Mouse (Mus musculus) liver, embryonic 12.5 days (tissue): ENCODE results near the gene Igsf3. TPM values are rescaled to one million over a fixed set of nuclear protein-coding genes. Genes with fewer than 3 reads are reported as not detected.

Source experiments
- ATAC-seq: fragments of 200-750 bp; cut with Nextera tagmentation; 2 replicates; pipeline ENCODE4 v1.8.0; 2017; ENCODE audit warnings: moderate number of reproducible peaks, mild to moderate bottlenecking, moderate library complexity
- H3K27ac ChIP-seq: fragments of 300-500 bp; sonication (generic); 2 replicates; pipeline ENCODE4 v1.5.1; 2016; ENCODE audit warnings: mild to moderate bottlenecking
- H3K27me3 ChIP-seq: fragments of 300-500 bp; sonication (generic); replicated peaks from 2 replicates; pipeline ENCODE4 v1.6.1; 2016; ENCODE audit warnings: mild to moderate bottlenecking, moderate library complexity
- H3K36me3 ChIP-seq: fragments of 300-500 bp; sonication (generic); 2 replicates; pipeline ENCODE4 v1.6.1; 2016; ENCODE audit warnings: mild to moderate bottlenecking, moderate library complexity
- H3K4me1 ChIP-seq: fragments of 300-500 bp; sonication (generic); 2 replicates; pipeline ENCODE4 v1.6.1; 2016
- H3K4me2 ChIP-seq: fragments of 300-500 bp; sonication (generic); 2 replicates; pipeline ENCODE4 v1.6.1; 2016; ENCODE audit warnings: mild to moderate bottlenecking, moderate library complexity
- H3K4me3 ChIP-seq: fragments of 300-500 bp; sonication (generic); 2 replicates; pipeline ENCODE4 v1.5.1; 2016; ENCODE audit warnings: mild to moderate bottlenecking, moderate library complexity
- H3K9ac ChIP-seq: fragments of 300-500 bp; sonication (generic); 2 replicates; pipeline ENCODE4 v1.6.1; 2016; ENCODE audit warnings: mild to moderate bottlenecking, moderate library complexity
- H3K9me3 ChIP-seq: fragments of 300-500 bp; sonication (generic); replicated peaks from 2 replicates; pipeline ENCODE4 v1.6.1; 2016; ENCODE audit warnings: mild to moderate bottlenecking, moderate library complexity
- WGBS: fragments of 180-500 bp; shearing (Covaris S2); methylation state at CpG from one replicate; pipeline ENCODE4 v1.1.7; 2016; ENCODE audit not compliant: insufficient replicate concordance; 5-methylcytosine and 5-hydroxymethylcytosine counted together
- polyA plus RNA-seq: library from polyadenylated mRNA; unstranded; fragments of >200 nt; fragmentation: Nextera tagmentation; extraction: Ambion mirVana; gene quantifications from 2 replicates; pipeline ENCODE4 v1.2.1, GENCODE M21; 2016

Gene Igsf3
- polyA plus RNA-seq: 10.3 and 10.7 TPM in 2 replicates

DNA sequence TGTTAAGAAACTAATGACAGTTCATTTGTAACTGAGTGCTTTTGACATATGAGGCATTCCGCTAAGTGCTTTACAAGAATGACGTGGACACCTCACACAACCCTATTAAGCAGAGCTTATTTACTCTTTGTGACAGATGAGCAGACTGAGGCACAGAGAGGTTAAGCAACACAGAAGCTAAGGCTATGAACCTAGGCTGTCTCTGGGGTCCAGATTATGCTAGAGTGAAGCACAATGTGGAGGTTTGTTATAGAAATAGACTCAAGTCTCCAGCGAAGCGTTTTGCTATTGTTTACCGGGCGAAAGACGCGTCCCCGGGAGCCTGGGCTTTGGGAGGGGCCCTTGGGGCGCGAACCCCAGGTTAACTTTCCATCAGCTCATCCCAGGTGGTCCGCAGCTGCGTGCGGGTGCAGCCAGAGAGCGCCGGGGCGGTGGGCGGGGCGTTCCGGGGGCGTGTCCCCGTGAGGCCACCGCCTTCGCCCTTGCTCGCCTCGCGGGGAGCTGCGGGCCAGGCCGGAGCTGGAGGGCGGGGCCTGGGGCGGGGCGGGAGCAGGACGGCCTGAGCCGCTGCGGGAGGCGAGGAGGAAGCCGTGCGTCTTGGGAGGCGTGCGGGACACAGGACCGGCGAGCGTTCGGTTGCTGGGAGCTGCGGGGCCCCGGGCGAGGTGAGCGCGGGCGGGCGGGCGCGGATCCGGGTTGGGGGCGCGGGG, at the start of gene Igsf3:
Igsf3 (plus strand) TSS at position 546 of the 710 bp plus-strand sequence.
- Histone ChIP-seq H3K9me3 (no peaks in the 10 kb centered on the region), H3K27ac (peak within 1 kb of the TSS; percentile 75), H3K4me3 (peak within 1 kb of the TSS; percentile 79), H3K36me3 (no peaks in the 10 kb centered on the region), H3K9ac (peak within 1 kb of the TSS; percentile 83), H3K4me2 (peak within 1 kb of the TSS; percentile 97), H3K4me1 (peaks cover 94% of the 10 kb centered on the region), H3K27me3 (no peaks in the 10 kb centered on the region; the same call in 1 of the 2 replicates)
- ATAC-seq: peak; percentile 89
- 4% methylated on average over 54 of the region's 56 CpGs for WGBS

DNA sequence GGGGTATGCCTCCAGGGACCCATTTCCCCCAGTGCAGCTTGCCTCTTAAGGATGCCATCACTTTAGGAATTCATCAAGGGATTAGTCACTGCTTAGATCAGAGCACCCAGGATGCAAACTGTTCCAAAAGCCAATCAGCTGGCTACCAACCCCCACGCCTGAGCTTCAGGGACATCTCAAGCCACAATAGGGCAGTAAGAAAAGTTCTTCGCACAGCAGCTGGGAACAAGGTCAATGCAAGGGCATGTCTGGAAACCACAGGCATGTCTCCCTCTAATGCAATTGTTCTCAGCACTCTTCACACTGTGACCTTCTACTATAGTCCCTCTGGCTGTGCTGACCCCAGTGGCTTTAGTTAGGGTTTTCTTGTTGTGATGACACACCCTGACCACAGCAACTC, 49.6 kb upstream of the Igsf3 start:
- H3K4me2 ChIP-seq: no peak overlapping the region
- H3K27me3 ChIP-seq: no peaks in the 10 kb centered on the region; the same call in 1 of the 2 replicates
- no peaks in the 10 kb centered on the region for H3K36me3 ChIP-seq
- no peak overlapping the region for H3K4me3 ChIP-seq
- WGBS: 72% methylated on average over 2 of the region's 2 CpGs
- no peak overlapping the region for H3K9ac ChIP-seq
- H3K27ac ChIP-seq: no peak overlapping the region
- H3K9me3 ChIP-seq: no peaks in the 10 kb centered on the region
- ATAC-seq: no peak
- H3K4me1 ChIP-seq: 0 out of 2 replicates have a peak, but pooled peaks cover 3% of the 10 kb centered on the region

DNA sequence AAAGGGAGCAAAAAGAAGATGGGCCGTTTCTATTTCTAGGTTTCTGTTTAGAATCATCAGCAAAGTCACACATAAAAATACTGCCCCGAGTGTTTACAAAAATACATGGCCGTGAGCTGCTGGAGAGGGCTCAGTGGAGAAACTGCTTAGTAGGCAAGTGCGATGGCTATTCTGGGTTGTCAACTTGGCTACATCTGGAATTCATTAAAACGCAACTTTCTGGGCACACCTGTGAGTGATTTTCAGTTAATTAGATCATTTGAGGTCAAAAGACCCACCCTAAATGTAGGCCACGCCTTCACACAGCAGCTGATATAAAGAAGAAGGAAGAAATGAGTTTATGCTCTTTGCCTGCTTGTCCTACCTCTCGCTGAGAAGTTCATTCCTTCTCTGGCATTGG, 48.3 kb upstream of the Igsf3 start:
- ATAC-seq: no peak
- 75% methylated on average over 7 of the region's 7 CpGs for WGBS
- no peaks in the 10 kb centered on the region; the same call in 1 of the 2 replicates for H3K27me3 ChIP-seq
- H3K9me3 ChIP-seq: no peaks in the 10 kb centered on the region
- no peak overlapping the region for H3K4me2 ChIP-seq
- no peak overlapping the region for H3K27ac ChIP-seq
- no peaks in the 10 kb centered on the region for H3K4me1 ChIP-seq
- no peak overlapping the region for H3K9ac ChIP-seq
- H3K36me3 ChIP-seq: no peaks in the 10 kb centered on the region
- no peak overlapping the region for H3K4me3 ChIP-seq

- 87% methylated on average over 9 of the region's 9 CpGs for WGBS
- H3K9ac ChIP-seq: no peak overlapping the region
- H3K36me3 ChIP-seq: 0 out of 2 replicates have a peak, but pooled peaks cover 3% of the 10 kb centered on the region
- no peak overlapping the region for H3K27ac ChIP-seq
- H3K4me3 ChIP-seq: no peak overlapping the region
- ATAC-seq: no peak
- peaks cover 9% of the 10 kb centered on the region for H3K4me1 ChIP-seq
- no peaks in the 10 kb centered on the region for H3K27me3 ChIP-seq
- peaks cover 8% of the 10 kb centered on the region; the same call in 1 of the 2 replicates for H3K9me3 ChIP-seq
- H3K4me2 ChIP-seq: no peak overlapping the region
These were observed 33.5 kb upstream of the Igsf3 start for GRCm38 (mm10) chr3:101343199-101343924.

DNA sequence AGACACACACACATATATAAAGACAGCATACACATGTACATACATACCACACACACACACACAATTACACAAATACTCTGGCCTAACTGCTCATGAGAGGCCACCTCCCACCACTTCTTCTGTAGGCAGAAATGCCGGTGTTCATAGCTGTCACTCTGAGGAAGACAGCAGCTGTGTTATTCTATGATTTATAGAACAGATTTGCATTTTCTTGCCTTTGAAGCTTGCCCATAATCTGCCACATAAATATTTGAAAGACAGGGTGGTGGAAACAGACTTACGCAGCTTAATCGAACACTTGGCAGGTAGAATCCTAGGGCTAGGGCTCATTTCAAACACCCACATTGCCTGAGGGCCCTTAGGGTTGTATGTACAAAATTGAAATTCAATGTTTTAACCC, 32.6 kb upstream of the Igsf3 start:
- no peak for ATAC-seq
- 89% methylated on average over 3 of the region's 3 CpGs for WGBS
- Histone ChIP-seq H3K36me3 (0 out of 2 replicates have a peak, but pooled peaks cover 3% of the 10 kb centered on the region), H3K27me3 (no peaks in the 10 kb centered on the region), H3K4me2 (no peak overlapping the region), H3K9ac (no peak overlapping the region), H3K9me3 (peaks cover 8% of the 10 kb centered on the region; the same call in 1 of the 2 replicates), H3K27ac (no peak overlapping the region), H3K4me1 (peaks cover 18% of the 10 kb centered on the region), H3K4me3 (no peak overlapping the region)

- H3K4me1 ChIP-seq: peaks cover 28% of the 10 kb centered on the region
- H3K27ac ChIP-seq: no peak overlapping the region
- no peak for ATAC-seq
- no peak overlapping the region for H3K4me2 ChIP-seq
- H3K36me3 ChIP-seq: 0 out of 2 replicates have a peak, but pooled peaks cover 3% of the 10 kb centered on the region
- H3K9ac ChIP-seq: no peak overlapping the region
- H3K4me3 ChIP-seq: no peak overlapping the region
- H3K27me3 ChIP-seq: no peaks in the 10 kb centered on the region
- peaks cover 8% of the 10 kb centered on the region; the same call in 1 of the 2 replicates for H3K9me3 ChIP-seq
- WGBS: 60% methylated on average over 6 of the region's 6 CpGs
These were observed 31.6 kb upstream of the Igsf3 start for GRCm38 (mm10) chr3:101345299-101345698.

DNA sequence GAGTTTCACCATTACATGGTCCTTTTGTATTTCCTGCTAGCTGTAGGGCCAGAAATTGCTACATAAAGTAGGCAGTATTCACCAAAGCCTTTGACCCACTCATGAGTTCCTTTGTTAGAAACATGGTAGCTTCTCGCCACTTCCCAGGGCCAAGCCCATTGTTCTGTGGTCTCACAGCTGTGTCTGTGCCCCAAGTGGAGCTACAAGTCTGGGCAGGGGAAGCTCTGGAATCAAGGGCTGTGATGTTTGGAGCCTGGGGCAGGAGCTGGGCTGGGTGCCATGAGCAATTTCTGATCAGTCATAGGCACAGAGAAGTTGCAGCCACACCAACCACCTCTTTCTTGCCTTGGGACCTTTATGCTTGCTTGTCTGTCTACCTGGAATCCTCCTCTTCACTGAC, 30.1 kb upstream of the Igsf3 start:
- Histone ChIP-seq H3K9ac (no peak overlapping the region), H3K4me2 (no peak overlapping the region), H3K4me1 (peaks cover 43% of the 10 kb centered on the region), H3K4me3 (no peak overlapping the region), H3K36me3 (0 out of 2 replicates have a peak, but pooled peaks cover 3% of the 10 kb centered on the region), H3K9me3 (peaks cover 8% of the 10 kb centered on the region; the same call in 1 of the 2 replicates), H3K27me3 (no peaks in the 10 kb centered on the region), H3K27ac (no peak overlapping the region)
- WGBS: 60% methylated on average over 1 of the region's 1 CpGs
- ATAC-seq: no peak

DNA sequence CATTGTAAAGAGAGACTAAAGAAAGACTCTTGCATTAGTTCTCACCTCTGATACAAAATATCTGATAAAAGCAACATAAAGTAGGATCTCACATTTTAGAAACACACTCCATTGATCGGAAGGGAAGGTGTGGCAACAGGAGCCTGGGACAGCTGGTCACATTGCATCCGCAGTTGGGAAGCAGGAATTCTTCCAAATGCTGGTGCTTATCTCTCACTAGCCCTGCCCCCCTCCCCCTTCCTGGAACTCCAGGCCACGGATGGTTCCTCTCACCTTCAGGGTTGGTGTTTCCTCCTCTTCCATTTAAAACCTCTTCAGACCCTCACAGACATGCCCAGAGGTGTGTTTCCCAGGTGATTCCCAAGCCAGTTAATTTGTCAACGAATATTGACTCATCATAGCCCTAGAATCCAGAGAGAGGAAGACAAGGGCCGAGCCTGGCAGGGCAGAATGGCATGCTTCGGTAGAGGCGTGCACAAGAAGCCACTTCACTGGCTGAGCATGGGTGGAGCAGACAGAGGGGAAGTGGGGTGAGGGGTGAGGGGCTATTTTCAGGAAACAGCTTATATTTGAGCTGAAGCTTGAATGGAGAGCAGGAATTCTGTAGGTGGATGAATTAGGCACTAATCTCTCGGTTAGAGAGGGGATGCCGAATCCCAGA, 28.3 kb upstream of the Igsf3 start:
- peak overlapping the region; percentile 3; the same call in 1 of the 2 replicates for H3K4me2 ChIP-seq
- peaks cover 6% of the 10 kb centered on the region for H3K36me3 ChIP-seq
- peaks cover 5% of the 10 kb centered on the region for H3K9me3 ChIP-seq
- 28% methylated on average over 9 of the region's 9 CpGs for WGBS
- no peak overlapping the region for H3K4me3 ChIP-seq
- peaks cover 48% of the 10 kb centered on the region for H3K4me1 ChIP-seq
- no peaks in the 10 kb centered on the region for H3K27me3 ChIP-seq
- no peak for ATAC-seq
- peak overlapping the region; percentile 4; the same call in 1 of the 2 replicates for H3K9ac ChIP-seq
- no peak overlapping the region for H3K27ac ChIP-seq

GRCm38 (mm10) chr3:101349542-101350307, 27.2 kb upstream of the Igsf3 start:
- Histone ChIP-seq H3K4me2 (peak overlapping the region; percentile 27), H3K4me3 (no peak overlapping the region), H3K4me1 (peaks cover 59% of the 10 kb centered on the region), H3K27me3 (no peaks in the 10 kb centered on the region), H3K27ac (peak overlapping the region; percentile 43; the same call in 1 of the 2 replicates), H3K9me3 (peaks cover 7% of the 10 kb centered on the region), H3K36me3 (peaks cover 6% of the 10 kb centered on the region), H3K9ac (peak overlapping the region; percentile 1; the same call in 1 of the 2 replicates)
- 39% methylated on average over 6 of the region's 6 CpGs for WGBS
- no peak for ATAC-seq

DNA sequence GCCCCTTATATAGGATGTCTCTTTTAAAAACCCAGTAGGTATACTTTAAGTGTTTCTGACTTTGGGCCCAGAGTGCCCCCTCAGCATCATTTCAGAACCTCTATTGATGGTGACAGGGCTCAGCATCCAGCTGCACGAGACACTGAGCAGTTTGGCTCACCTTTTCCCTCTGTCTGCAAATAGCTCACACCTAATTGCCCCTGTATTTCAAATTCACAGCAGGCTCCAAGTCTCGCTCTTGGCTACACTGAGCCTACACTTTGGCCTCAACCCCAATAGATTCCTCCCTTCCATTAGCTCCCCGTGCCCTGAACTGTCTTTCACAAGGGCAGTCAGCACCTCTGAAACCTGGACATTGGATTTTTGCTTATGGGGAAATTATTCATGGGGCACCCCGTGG, 26.5 kb upstream of the Igsf3 start:
- Histone ChIP-seq H3K4me1 (peaks cover 66% of the 10 kb centered on the region), H3K36me3 (peaks cover 6% of the 10 kb centered on the region), H3K4me2 (no peak overlapping the region), H3K4me3 (no peak overlapping the region), H3K27me3 (no peaks in the 10 kb centered on the region), H3K27ac (peak overlapping the region; percentile 20), H3K9ac (peak overlapping the region; percentile 1; the same call in 1 of the 2 replicates), H3K9me3 (peaks cover 7% of the 10 kb centered on the region)
- ATAC-seq: no peak
- 74% methylated on average over 4 of the region's 4 CpGs for WGBS

DNA sequence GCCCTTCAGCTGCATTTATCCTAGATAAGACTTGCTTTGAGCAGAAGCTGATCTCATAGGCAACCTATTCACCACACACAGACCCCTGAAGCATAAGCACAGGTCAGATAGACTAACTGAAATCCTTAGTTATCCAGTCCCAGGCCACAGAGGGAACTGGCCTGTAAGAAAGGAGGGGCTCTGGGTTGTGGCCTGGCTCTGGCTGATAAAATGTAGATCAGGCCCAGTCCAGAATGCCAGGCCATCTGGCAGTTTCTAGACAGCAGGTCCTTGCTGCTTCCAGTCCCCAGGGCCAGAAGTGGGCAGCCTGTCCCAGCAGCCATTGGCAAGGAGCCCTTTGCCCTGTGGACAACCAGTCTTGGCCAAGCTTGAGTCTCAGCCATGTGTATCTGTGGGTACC, 22.4 kb upstream of the Igsf3 start:
- H3K27me3 ChIP-seq: no peaks in the 10 kb centered on the region
- H3K9me3 ChIP-seq: peaks cover 7% of the 10 kb centered on the region
- H3K27ac ChIP-seq: peak overlapping the region; percentile 89
- peak overlapping the region; percentile 33 for H3K9ac ChIP-seq
- H3K4me2 ChIP-seq: peak overlapping the region; percentile 62
- peak; percentile 92 for ATAC-seq
- peaks cover 6% of the 10 kb centered on the region for H3K36me3 ChIP-seq
- peaks cover 75% of the 10 kb centered on the region for H3K4me1 ChIP-seq
- H3K4me3 ChIP-seq: peak overlapping the region; percentile 18; the same call in 1 of the 2 replicates
